Mouse (Mus musculus) midbrain, postnatal 0 days (tissue): ENCODE results near the gene Cdk6. TPM values are rescaled to one million over a fixed set of nuclear protein-coding genes. Genes with fewer than 3 reads are reported as not detected.
"Not testable (repeated sequence)": the region's sequence is repeated elsewhere in the genome, so short reads cannot be mapped to it uniquely, and the experiment has no call there.

Experiments
- ATAC-seq: fragments of 200-750 bp; cut with Nextera tagmentation; 2 replicates; pipeline ENCODE4 v1.8.0; 2017; ENCODE audit warnings: moderate number of reproducible peaks, mild to moderate bottlenecking, moderate TSS enrichment, moderate library complexity; ENCODE audit not compliant: low FRiP score
- DNase-seq: peaks from one replicate; pipeline ENCODE4 v3.0.0-alpha.2; 2015; ENCODE audit warnings: low spot score
- H3K27ac ChIP-seq: fragments of 300-500 bp; sonication (generic); 2 replicates; pipeline ENCODE4 v1.5.1; 2014; ENCODE audit warnings: low read depth, mild to moderate bottlenecking, low read length, mixed read lengths
- H3K27me3 ChIP-seq: fragments of 300-500 bp; sonication (generic); 2 replicates; pipeline ENCODE4 v1.6.1; 2014; ENCODE audit warnings: low read length, control low read depth, mixed read lengths; ENCODE audit not compliant: insufficient read depth
- H3K36me3 ChIP-seq: fragments of 300-500 bp; sonication (generic); 2 replicates; pipeline ENCODE4 v1.6.1; 2014; ENCODE audit warnings: low read length, control low read depth, mixed read lengths; ENCODE audit not compliant: insufficient read depth
- H3K4me1 ChIP-seq: fragments of 300-500 bp; sonication (generic); 2 replicates; pipeline ENCODE4 v1.6.1; 2014; ENCODE audit warnings: mild to moderate bottlenecking, control low read depth, antibody characterized with exemption, low read length, mixed read lengths; ENCODE audit not compliant: insufficient read depth
- H3K4me2 ChIP-seq: fragments of 300-500 bp; sonication (generic); 2 replicates; pipeline ENCODE4 v1.6.1; 2014; ENCODE audit warnings: low read depth, mild to moderate bottlenecking, low read length, mixed read lengths; ENCODE audit not compliant: poor library complexity, severe bottlenecking
- H3K4me3 ChIP-seq: fragments of 300-500 bp; sonication (generic); 2 replicates; pipeline ENCODE4 v1.5.1; 2014; ENCODE audit warnings: low read depth, mild to moderate bottlenecking, low read length, moderate library complexity
- H3K9ac ChIP-seq: fragments of 300-500 bp; sonication (generic); replicated peaks from 2 replicates; pipeline ENCODE4 v1.6.1; 2014; ENCODE audit warnings: mild to moderate bottlenecking, low read length, moderate library complexity, mixed read lengths; ENCODE audit not compliant: poor library complexity, severe bottlenecking
- H3K9me3 ChIP-seq: fragments of 300-500 bp; sonication (generic); 2 replicates; pipeline ENCODE4 v1.6.1; 2016; ENCODE audit warnings: low read length, control low read depth
- CTCF ChIP-seq: IDR thresholded peaks from 2 replicates; pipeline ENCODE4 v1.5.1; 2016; ENCODE audit warnings: antibody characterized with exemption, mild to moderate bottlenecking
- WGBS: fragments of 180-500 bp; shearing (Covaris S2); extraction: QIAGEN DNeasy Blood & Tissue Kit; methylation state at CpG from one replicate; pipeline ENCODE4 v1.1.7; 2014; 5-methylcytosine and 5-hydroxymethylcytosine counted together
- polyA plus RNA-seq: library from polyadenylated mRNA; unstranded; fragments of >200 nt; fragmentation: Nextera tagmentation; extraction: Ambion mirVana; gene quantifications from 2 replicates; pipeline ENCODE4 v1.2.1, GENCODE M21; 2015
- total RNA-seq: library from RNA; depleted of rRNA; stranded (reverse); fragments of >200 nt; gene quantifications from 2 replicates; pipeline ENCODE4 v1.2.3, GENCODE M21; 2014

Cdk6 gene
- total and polyA plus RNA-seq, 2 experiments from 2014 or later, result 4.0 to 7.1 TPM

DNA sequence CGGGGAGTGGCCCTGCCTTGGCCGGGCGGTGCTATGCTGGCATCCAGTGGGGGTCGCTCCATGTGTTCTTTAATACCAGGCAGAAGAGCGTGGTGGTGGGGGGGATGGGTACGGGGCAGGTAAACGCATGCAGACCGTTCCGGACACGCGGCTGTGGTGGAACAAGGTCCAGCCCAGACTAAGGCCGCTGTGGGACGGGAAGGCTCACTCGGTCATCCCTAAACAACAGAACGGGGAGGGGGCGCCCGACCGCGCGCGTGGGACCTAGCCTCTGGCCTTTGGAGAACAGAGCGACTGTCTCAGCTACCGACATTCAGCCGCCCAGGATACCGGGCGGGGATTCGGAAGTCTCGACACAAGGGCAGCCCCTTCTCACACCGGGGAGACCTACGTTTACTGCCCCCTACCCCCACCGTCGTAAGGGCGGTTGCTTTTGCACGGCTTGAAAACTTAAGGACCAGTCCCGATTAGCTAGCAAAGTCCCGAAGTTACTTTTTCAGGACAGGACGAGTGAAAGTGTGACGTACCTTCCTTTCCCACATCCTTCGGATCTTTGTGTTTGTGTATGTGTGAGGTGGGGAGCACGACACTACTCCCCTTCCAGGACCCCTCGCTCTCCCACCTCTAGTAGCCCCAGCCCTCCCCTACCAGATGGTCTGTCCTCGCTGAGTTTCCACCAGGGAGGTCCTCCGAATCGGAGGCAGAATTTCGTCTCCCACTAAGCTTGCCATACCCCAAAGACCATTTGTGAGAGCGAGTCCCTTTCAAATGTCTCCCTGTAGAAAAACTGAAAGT is 1.7 kb downstream of the Cdk6 start:
- TF ChIP-seq CTCF, result no peak
- DNase-seq (peak; percentile 19), ATAC-seq (peak; percentile 58)
- H3K4me3 ChIP-seq, result peak overlapping the region; percentile 49
- H3K9me3 ChIP-seq, result no peaks in the 10 kb centered on the region
- no peak overlapping the region for H3K27ac ChIP-seq
- H3K27me3 ChIP-seq, result peaks cover 9% of the 10 kb centered on the region; the same call in 1 of the 2 replicates
- peak overlapping the region; percentile 93 for H3K4me2 ChIP-seq
- no peaks in the 10 kb centered on the region for H3K4me1 ChIP-seq
- under 1% methylated on average over 46 of the region's 46 CpGs for WGBS
- no peaks in the 10 kb centered on the region for H3K36me3 ChIP-seq
- no peak overlapping the region for H3K9ac ChIP-seq

DNA sequence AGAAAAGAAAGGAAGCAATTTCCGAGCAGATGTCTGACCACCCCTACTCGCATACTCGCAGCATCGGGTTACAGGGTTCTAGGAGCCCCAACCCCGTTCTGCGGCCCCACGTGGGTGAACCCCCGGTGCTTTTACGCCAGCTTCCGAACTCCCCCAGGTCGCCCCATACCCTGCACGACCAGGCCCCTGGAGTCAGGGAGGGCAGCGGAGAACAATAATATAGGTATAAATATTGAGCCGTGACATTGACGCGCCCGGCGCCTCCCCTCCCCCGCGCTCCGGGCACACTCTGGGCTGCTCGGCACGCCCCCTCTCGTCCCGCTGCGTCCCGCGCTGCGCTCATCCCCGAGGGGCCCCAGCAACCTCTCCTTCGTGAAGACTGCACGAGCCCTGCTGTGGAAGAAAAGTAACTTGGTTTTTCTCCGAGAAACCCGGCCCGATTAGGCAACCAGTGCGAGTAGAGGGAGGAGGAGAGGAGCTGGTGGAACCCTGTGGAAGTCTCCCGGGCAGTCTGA is 2.3 kb downstream of the Cdk6 start:
- H3K27ac ChIP-seq, result no peak overlapping the region
- H3K9me3 ChIP-seq, result no peaks in the 10 kb centered on the region
- peak overlapping the region; percentile 49 for H3K4me3 ChIP-seq
- H3K4me1 ChIP-seq, result no peaks in the 10 kb centered on the region
- peaks cover 9% of the 10 kb centered on the region; the same call in 1 of the 2 replicates for H3K27me3 ChIP-seq
- ATAC-seq, result peak; percentile 29
- peak; percentile 17 for DNase-seq
- H3K4me2 ChIP-seq, result peak overlapping the region; percentile 93
- under 1% methylated on average over 36 of the region's 37 CpGs for WGBS
- H3K9ac ChIP-seq, result no peak overlapping the region; the same call in 1 of the 2 replicates
- 0 out of 2 replicates have a peak, but pooled peaks have one; percentile 11 for TF ChIP-seq CTCF
- H3K36me3 ChIP-seq, result no peaks in the 10 kb centered on the region

GRCm38 (mm10) chr5:3344081-3344631 is 2.9 kb downstream of the Cdk6 start:
- Histone ChIP-seq H3K27ac (no peak overlapping the region), H3K27me3 (peaks cover 9% of the 10 kb centered on the region; the same call in 1 of the 2 replicates), H3K4me2 (peak overlapping the region; percentile 93), H3K36me3 (no peaks in the 10 kb centered on the region), H3K9me3 (no peaks in the 10 kb centered on the region), H3K9ac (no peak overlapping the region; the same call in 1 of the 2 replicates), H3K4me1 (no peaks in the 10 kb centered on the region), H3K4me3 (peak overlapping the region; percentile 49)
- peak; percentile 76 for DNase-seq
- TF ChIP-seq CTCF, result peak; percentile 81
- peak; percentile 78 for ATAC-seq
- WGBS, result under 1% methylated on average over 55 of the region's 58 CpGs

GRCm38 (mm10) chr5:3345540-3345939 is 4.3 kb downstream of the Cdk6 start:
- H3K27me3 ChIP-seq, H3K9me3 ChIP-seq, H3K36me3 ChIP-seq, H3K4me2 ChIP-seq, ATAC-seq, H3K9ac ChIP-seq, H3K4me3 ChIP-seq, H3K4me1 ChIP-seq, H3K27ac ChIP-seq, DNase-seq: not testable (repeated sequence)
- 61% methylated on average over 4 of the region's 4 CpGs for WGBS

GRCm38 (mm10) chr5:3349393-3349792 is 8.1 kb downstream of the Cdk6 start:
- H3K4me1 ChIP-seq, DNase-seq, H3K9me3 ChIP-seq, H3K4me3 ChIP-seq, ATAC-seq, H3K9ac ChIP-seq, H3K27ac ChIP-seq, H3K36me3 ChIP-seq, H3K27me3 ChIP-seq, H3K4me2 ChIP-seq: not testable (repeated sequence)
- WGBS, result 83% methylated on average over 4 of the region's 4 CpGs

GRCm38 (mm10) chr5:3351836-3352235 is 10.6 kb downstream of the Cdk6 start:
- not testable (repeated sequence) for H3K9ac ChIP-seq, H3K27me3 ChIP-seq, H3K4me2 ChIP-seq, H3K9me3 ChIP-seq, ATAC-seq, H3K4me3 ChIP-seq, DNase-seq, H3K27ac ChIP-seq, H3K4me1 ChIP-seq, H3K36me3 ChIP-seq
- WGBS, result 44% methylated on average over 4 of the region's 4 CpGs
